Mouse (Mus musculus): ENCODE results near the gene Tanc1. TPM values are rescaled to one million over a fixed set of nuclear protein-coding genes. Genes with fewer than 3 reads are reported as not detected.

Gene Tanc1
- polyA plus RNA-seq, 1 experiment from 2014 or later, result 4.9 TPM

- 93% methylated on average over 10 of the region's 10 CpGs for WGBS
- no peak overlapping the region for H3K4me3 ChIP-seq (ENCODE audit: low read depth, low read length)
- no peak overlapping the region for H3K27ac ChIP-seq (ENCODE audit: low read depth, low read length)
- DNase-seq (ENCODE audit: low spot score), result no peak
- ATAC-seq, result no peak
- no peaks in the 10 kb centered on the region for H3K36me3 ChIP-seq (ENCODE audit: control insufficient read depth, insufficient read depth, low read length)
- H3K27me3 ChIP-seq (replicated peaks; ENCODE audit: control insufficient read depth, insufficient read depth, low read length), result no peaks in the 10 kb centered on the region
- no peaks in the 10 kb centered on the region for H3K4me1 ChIP-seq (ENCODE audit: control insufficient read depth, insufficient read depth, low read length)
- H3K9ac ChIP-seq (ENCODE audit: low read length), result no peak overlapping the region
- no peaks in the 10 kb centered on the region for H3K9me3 ChIP-seq (replicated peaks; ENCODE audit: control insufficient read depth, low read length)
- no peak overlapping the region for H3K4me2 ChIP-seq (ENCODE audit: low read length)
Observed at GRCm38 (mm10) chr2:59679424-59680020, 67.7 kb downstream of the Tanc1 start.

- DNase-seq (ENCODE audit: low spot score) (no peak), ATAC-seq (no peak)
- Histone ChIP-seq H3K9ac (ENCODE audit: low read length) (no peak overlapping the region), H3K4me2 (ENCODE audit: low read length) (no peak overlapping the region), H3K4me3 (ENCODE audit: low read depth, low read length) (no peak overlapping the region), H3K27me3 (replicated peaks; ENCODE audit: control insufficient read depth, insufficient read depth, low read length) (no peaks in the 10 kb centered on the region), H3K27ac (ENCODE audit: low read depth, low read length) (no peak overlapping the region), H3K4me1 (ENCODE audit: control insufficient read depth, insufficient read depth, low read length) (no peaks in the 10 kb centered on the region), H3K36me3 (ENCODE audit: control insufficient read depth, insufficient read depth, low read length) (no peaks in the 10 kb centered on the region), H3K9me3 (replicated peaks; ENCODE audit: control insufficient read depth, low read length) (no peaks in the 10 kb centered on the region)
- 94% methylated on average over 5 of the region's 5 CpGs for WGBS
Observed at GRCm38 (mm10) chr2:59680736-59681135, 68.9 kb downstream of the Tanc1 start.

GRCm38 (mm10) chr2:59681181-59681580, 69.3 kb downstream of the Tanc1 start:
- WGBS, result 92% methylated on average over 4 of the region's 4 CpGs

GRCm38 (mm10) chr2:59684864-59685605, 73.2 kb downstream of the Tanc1 start:
- H3K4me1 ChIP-seq (ENCODE audit: control insufficient read depth, insufficient read depth, low read length), result peaks cover 8% of the 10 kb centered on the region; the same call in 1 of the 2 replicates
- H3K36me3 ChIP-seq (ENCODE audit: control insufficient read depth, insufficient read depth, low read length), result no peaks in the 10 kb centered on the region
- H3K9me3 ChIP-seq (replicated peaks; ENCODE audit: control insufficient read depth, low read length), result no peaks in the 10 kb centered on the region
- no peak for ATAC-seq
- 75% methylated on average over 16 of the region's 16 CpGs for WGBS
- H3K9ac ChIP-seq (ENCODE audit: low read length), result no peak overlapping the region
- H3K4me2 ChIP-seq (ENCODE audit: low read length), result no peak overlapping the region
- H3K4me3 ChIP-seq (ENCODE audit: low read depth, low read length), result no peak overlapping the region
- no peak overlapping the region for H3K27ac ChIP-seq (ENCODE audit: low read depth, low read length)
- H3K27me3 ChIP-seq (replicated peaks; ENCODE audit: control insufficient read depth, insufficient read depth, low read length), result no peaks in the 10 kb centered on the region
- no peak for DNase-seq (ENCODE audit: low spot score)

More at GRCm38 (mm10) chr2:59681181-59681580, 69.3 kb downstream of the Tanc1 start:
- DNase-seq (ENCODE audit: low spot score) (no peak), ATAC-seq (no peak)
- Histone ChIP-seq H3K27me3 (replicated peaks; ENCODE audit: control insufficient read depth, insufficient read depth, low read length) (no peaks in the 10 kb centered on the region), H3K4me2 (ENCODE audit: low read length) (no peak overlapping the region), H3K36me3 (ENCODE audit: control insufficient read depth, insufficient read depth, low read length) (no peaks in the 10 kb centered on the region), H3K4me1 (ENCODE audit: control insufficient read depth, insufficient read depth, low read length) (no peaks in the 10 kb centered on the region), H3K4me3 (ENCODE audit: low read depth, low read length) (no peak overlapping the region), H3K27ac (ENCODE audit: low read depth, low read length) (no peak overlapping the region), H3K9ac (ENCODE audit: low read length) (no peak overlapping the region), H3K9me3 (replicated peaks; ENCODE audit: control insufficient read depth, low read length) (no peaks in the 10 kb centered on the region)

GRCm38 (mm10) chr2:59685606-59685950, 73.7 kb downstream of the Tanc1 start:
- peaks cover 8% of the 10 kb centered on the region; the same call in 1 of the 2 replicates for H3K4me1 ChIP-seq (ENCODE audit: control insufficient read depth, insufficient read depth, low read length)
- no peak for DNase-seq (ENCODE audit: low spot score)
- no peak overlapping the region for H3K9ac ChIP-seq (ENCODE audit: low read length)
- H3K27me3 ChIP-seq (replicated peaks; ENCODE audit: control insufficient read depth, insufficient read depth, low read length), result no peaks in the 10 kb centered on the region
- no peaks in the 10 kb centered on the region for H3K9me3 ChIP-seq (replicated peaks; ENCODE audit: control insufficient read depth, low read length)
- no peak overlapping the region for H3K27ac ChIP-seq (ENCODE audit: low read depth, low read length)
- WGBS, result 95% methylated on average over 4 of the region's 4 CpGs
- no peak overlapping the region for H3K4me3 ChIP-seq (ENCODE audit: low read depth, low read length)
- no peaks in the 10 kb centered on the region for H3K36me3 ChIP-seq (ENCODE audit: control insufficient read depth, insufficient read depth, low read length)
- no peak overlapping the region for H3K4me2 ChIP-seq (ENCODE audit: low read length)
- 0 out of 2 replicates have a peak, but pooled peaks have one; percentile 15 for ATAC-seq

GRCm38 (mm10) chr2:59688261-59689104, 76.6 kb downstream of the Tanc1 start:
- ATAC-seq (no peak), DNase-seq (ENCODE audit: low spot score) (peak; percentile 42)
- 18% methylated on average over 16 of the region's 16 CpGs for WGBS
- Histone ChIP-seq H3K4me2 (ENCODE audit: low read length) (no peak overlapping the region), H3K4me3 (ENCODE audit: low read depth, low read length) (no peak overlapping the region), H3K36me3 (ENCODE audit: control insufficient read depth, insufficient read depth, low read length) (no peaks in the 10 kb centered on the region), H3K27ac (ENCODE audit: low read depth, low read length) (no peak overlapping the region), H3K27me3 (replicated peaks; ENCODE audit: control insufficient read depth, insufficient read depth, low read length) (no peaks in the 10 kb centered on the region), H3K9ac (ENCODE audit: low read length) (no peak overlapping the region), H3K9me3 (replicated peaks; ENCODE audit: control insufficient read depth, low read length) (no peaks in the 10 kb centered on the region), H3K4me1 (ENCODE audit: control insufficient read depth, insufficient read depth, low read length) (peaks cover 8% of the 10 kb centered on the region; the same call in 1 of the 2 replicates)

- ATAC-seq (no peak), DNase-seq (ENCODE audit: low spot score) (no peak)
- H3K27me3 ChIP-seq (replicated peaks; ENCODE audit: control insufficient read depth, insufficient read depth, low read length), result no peaks in the 10 kb centered on the region
Observed at GRCm38 (mm10) chr2:59691112-59691511, 79.3 kb downstream of the Tanc1 start.

GRCm38 (mm10) chr2:59693473-59693872, 81.6 kb downstream of the Tanc1 start:
- no peak for DNase-seq (ENCODE audit: low spot score)
- no peaks in the 10 kb centered on the region for H3K27me3 ChIP-seq (replicated peaks; ENCODE audit: control insufficient read depth, insufficient read depth, low read length)
- H3K36me3 ChIP-seq (ENCODE audit: control insufficient read depth, insufficient read depth, low read length), result no peaks in the 10 kb centered on the region
- no peaks in the 10 kb centered on the region for H3K9me3 ChIP-seq (replicated peaks; ENCODE audit: control insufficient read depth, low read length)
- no peak for ATAC-seq
- H3K27ac ChIP-seq (ENCODE audit: low read depth, low read length), result no peak overlapping the region
- 86% methylated on average over 5 of the region's 5 CpGs for WGBS
- peaks cover 12% of the 10 kb centered on the region for H3K4me1 ChIP-seq (ENCODE audit: control insufficient read depth, insufficient read depth, low read length)
- no peak overlapping the region for H3K9ac ChIP-seq (ENCODE audit: low read length)
- no peak overlapping the region for H3K4me2 ChIP-seq (ENCODE audit: low read length)
- no peak overlapping the region for H3K4me3 ChIP-seq (ENCODE audit: low read depth, low read length)

More at GRCm38 (mm10) chr2:59691112-59691511, 79.3 kb downstream of the Tanc1 start:
- no peak overlapping the region for H3K9ac ChIP-seq (ENCODE audit: low read length)
- H3K27ac ChIP-seq (ENCODE audit: low read depth, low read length), result no peak overlapping the region
- no peak overlapping the region for H3K4me2 ChIP-seq (ENCODE audit: low read length)
- H3K9me3 ChIP-seq (replicated peaks; ENCODE audit: control insufficient read depth, low read length), result no peaks in the 10 kb centered on the region
- no peaks in the 10 kb centered on the region for H3K36me3 ChIP-seq (ENCODE audit: control insufficient read depth, insufficient read depth, low read length)
- peaks cover 8% of the 10 kb centered on the region; the same call in 1 of the 2 replicates for H3K4me1 ChIP-seq (ENCODE audit: control insufficient read depth, insufficient read depth, low read length)
- WGBS, result 49% methylated on average over 4 of the region's 4 CpGs
- H3K4me3 ChIP-seq (ENCODE audit: low read depth, low read length), result no peak overlapping the region

Measured in forebrain, embryonic 14.5 days (tissue).